Mouse (Mus musculus) bone marrow, adult 2 months (tissue): ENCODE measurements around the gene Etv6. TPM values are rescaled to one million over a fixed set of nuclear protein-coding genes. Genes with fewer than 3 reads are reported as not detected.
A peak's percentile ranks its signal among the peaks of the same experiment; 100 is the strongest.

Source experiments
- H3K27ac ChIP-seq: fragments of 200-500 bp; 2 replicates; pipeline ENCODE4 v1.5.1; 2012; ENCODE audit warnings: low read depth, mild to moderate bottlenecking, control low read depth, inconsistent platforms, low read length; ENCODE audit not compliant: control insufficient read depth, poor library complexity, insufficient read depth
- H3K4me1 ChIP-seq: fragments of 200-500 bp; 2 replicates; pipeline ENCODE4 v1.6.1; 2011; ENCODE audit warnings: low read length; ENCODE audit not compliant: control insufficient read depth, insufficient read depth
- H3K4me3 ChIP-seq: fragments of 200-500 bp; replicated peaks from 2 replicates; pipeline ENCODE3; 2011; ENCODE audit warnings: mild to moderate bottlenecking, low read depth, low read length, control low read depth; ENCODE audit not compliant: control insufficient read depth
- CTCF ChIP-seq: fragments of 200-500 bp; IDR thresholded peaks from 2 replicates; pipeline ENCODE4 v1.5.1; 2011; ENCODE audit warnings: low read length, control low read depth; ENCODE audit not compliant: control insufficient read depth, insufficient read depth
- POLR2A ChIP-seq: fragments of 200-500 bp; IDR thresholded peaks from 2 replicates; pipeline ENCODE4 v1.6.1; 2011; ENCODE audit warnings: low read depth, mild to moderate bottlenecking, control low read depth, low read length, borderline replicate concordance; ENCODE audit not compliant: control insufficient read depth
- WGBS: fragments of 180-500 bp; shearing (Covaris S2); methylation state at CpG from one replicate; pipeline ENCODE4 v1.1.7; 2018; 5-methylcytosine and 5-hydroxymethylcytosine counted together
- polyA plus RNA-seq: library from polyadenylated mRNA; stranded (reverse); fragments of >200 nt; gene quantifications from 2 replicates; pipeline ENCODE4 v1.2.4, GENCODE M21; 2011; ENCODE audit warnings: low replicate concordance; ENCODE audit not compliant: missing spikeins, insufficient read depth, insufficient read length

The Etv6 gene
- polyA plus RNA-seq, 1 experiment, result 10.9 TPM

DNA sequence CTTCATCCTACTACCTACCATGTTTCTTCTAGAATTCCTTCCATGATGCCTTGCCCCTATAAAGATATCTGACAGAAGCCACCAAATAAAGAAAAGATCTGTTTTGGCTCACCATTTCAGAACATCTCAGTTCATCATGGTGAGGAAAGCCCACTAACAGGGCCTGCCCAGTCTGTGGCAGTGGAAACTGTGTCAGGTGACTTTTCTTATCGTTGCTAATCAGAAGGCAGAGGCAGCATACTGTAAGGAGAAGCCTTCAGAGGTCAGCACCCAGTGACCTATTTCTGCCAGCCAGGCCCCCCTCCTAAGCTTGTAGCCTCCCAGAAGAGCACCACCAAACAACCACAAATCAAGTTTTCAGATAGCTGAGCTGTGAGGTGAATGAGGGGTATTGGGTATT is 135.7 kb downstream of the Etv6 start:
- peak overlapping the region; percentile 47 for H3K27ac ChIP-seq
- H3K4me1 ChIP-seq, result peaks cover 5% of the 10 kb centered on the region
- TF ChIP-seq POLR2A, result no peak
- no peak for TF ChIP-seq CTCF
- no peak overlapping the region for H3K4me3 ChIP-seq
- WGBS, result 5% methylated on average over 1 of the region's 1 CpGs

DNA sequence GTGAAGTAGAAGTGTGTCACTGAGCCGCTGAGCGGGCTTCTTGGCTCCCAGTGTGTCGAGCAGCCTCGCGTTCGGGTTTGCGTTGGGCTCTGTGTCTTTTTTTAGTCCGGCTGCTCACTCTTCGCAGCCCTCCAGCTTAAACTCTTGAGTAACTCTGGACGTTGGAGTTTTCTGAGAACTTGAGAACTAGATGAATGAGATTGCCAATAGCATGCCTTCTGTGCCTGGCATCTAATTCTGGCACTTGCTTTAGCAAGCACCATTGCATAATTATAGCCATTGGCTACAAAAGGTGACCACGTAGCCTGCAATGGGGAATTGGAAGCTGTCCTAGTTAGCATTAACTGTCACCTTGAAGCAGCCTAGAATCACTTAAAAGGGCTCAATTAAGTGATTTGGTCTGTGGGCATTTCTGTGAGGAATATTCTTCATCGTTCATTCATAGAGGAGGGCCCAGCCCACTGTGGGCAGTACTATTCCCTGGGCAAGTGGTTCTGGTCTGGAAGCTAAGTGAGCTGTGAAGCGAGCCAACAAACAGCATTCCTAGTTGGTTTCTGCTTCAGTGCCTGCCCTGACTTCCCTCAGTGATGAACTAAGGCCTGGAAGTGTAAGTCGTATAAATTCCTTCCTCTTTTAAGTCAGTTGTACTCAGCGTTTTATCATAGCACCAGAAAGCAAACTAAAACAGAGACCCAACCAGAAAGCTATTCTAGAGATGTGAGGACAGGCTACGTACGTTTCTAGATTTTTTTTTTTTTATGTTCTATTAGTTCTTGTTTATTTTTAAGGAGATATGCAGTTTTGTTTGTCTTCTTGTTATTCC is 136.6 kb downstream of the Etv6 start:
- no peak overlapping the region for H3K4me3 ChIP-seq
- peak overlapping the region; percentile 16 for H3K27ac ChIP-seq
- 33% methylated on average over 17 of the region's 17 CpGs for WGBS
- peaks cover 5% of the 10 kb centered on the region for H3K4me1 ChIP-seq
- TF ChIP-seq CTCF (no peak), POLR2A (no peak)

DNA sequence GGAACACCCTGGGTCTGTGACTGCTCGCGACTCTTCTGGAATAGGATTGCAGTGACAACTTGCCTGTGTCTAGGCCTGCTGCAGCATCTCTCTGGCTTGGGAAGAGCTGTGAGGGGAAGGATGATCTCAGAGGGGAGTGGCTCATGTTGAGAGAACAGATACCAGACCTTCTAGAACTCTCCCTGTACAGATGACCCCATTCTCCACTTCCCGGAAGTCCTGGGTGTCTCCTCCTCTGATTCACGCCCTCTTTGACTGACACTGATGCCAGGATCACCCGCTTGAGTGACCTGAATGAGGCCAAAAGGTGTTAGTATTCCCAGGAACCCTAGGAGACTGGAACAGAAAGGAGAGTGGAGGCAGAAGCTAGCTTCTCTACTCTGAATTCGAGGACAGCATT is 137.9 kb downstream of the Etv6 start:
- Histone ChIP-seq H3K4me3 (no peak overlapping the region), H3K27ac (no peak overlapping the region), H3K4me1 (peaks cover 5% of the 10 kb centered on the region)
- 57% methylated on average over 6 of the region's 6 CpGs for WGBS
- TF ChIP-seq POLR2A (no peak), CTCF (no peak)

DNA sequence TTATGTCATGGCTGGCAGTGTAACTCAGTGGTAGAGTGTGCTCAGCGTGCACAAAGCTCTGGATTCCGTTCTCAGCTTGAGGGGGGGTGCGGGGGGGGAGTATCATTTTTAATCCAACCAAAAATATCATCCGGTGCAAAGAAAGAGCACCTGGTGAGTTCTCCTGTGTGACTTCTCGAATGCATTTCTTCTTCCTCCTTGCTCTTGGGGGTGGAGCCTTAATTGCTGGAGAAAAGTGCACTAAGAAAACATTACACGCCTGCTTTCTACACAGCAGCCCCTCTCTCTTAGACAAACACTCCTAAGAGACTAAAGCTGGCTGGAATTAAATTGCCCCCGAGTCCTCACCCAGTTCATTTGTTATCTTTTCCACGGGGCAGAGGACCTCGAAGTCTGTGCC is 139.6 kb downstream of the Etv6 start:
- WGBS, result 16% methylated on average over 9 of the region's 9 CpGs

DNA sequence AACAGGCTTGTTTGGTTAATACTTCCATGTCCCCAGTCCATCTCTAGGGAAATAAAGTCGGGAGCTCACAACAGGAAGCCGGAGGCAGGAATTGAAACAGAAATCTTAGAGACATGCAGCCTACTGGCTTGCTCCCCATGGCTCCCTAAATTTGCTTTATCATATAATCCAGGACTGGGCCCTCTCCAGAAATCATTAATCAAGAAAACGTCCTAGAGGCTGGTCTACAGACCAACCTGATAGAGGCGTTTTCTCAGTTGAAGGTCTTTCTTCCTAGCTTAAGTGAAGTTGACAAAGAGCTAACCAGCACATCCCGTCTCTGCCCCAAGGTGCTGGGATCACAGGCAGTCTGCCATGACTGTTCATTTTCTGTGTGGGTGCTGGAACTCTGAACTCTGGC is 141.7 kb downstream of the Etv6 start:
- no peak for TF ChIP-seq CTCF
- no peak for TF ChIP-seq POLR2A
- WGBS, result 62% methylated on average over 5 of the region's 5 CpGs
- Histone ChIP-seq H3K4me3 (no peak overlapping the region), H3K4me1 (no peaks in the 10 kb centered on the region; the same call in 1 of the 2 replicates), H3K27ac (no peak overlapping the region)

More for the DNA sequence above, 139.6 kb downstream of the Etv6 start:
- peaks cover 5% of the 10 kb centered on the region for H3K4me1 ChIP-seq
- H3K27ac ChIP-seq, result no peak overlapping the region
- H3K4me3 ChIP-seq, result no peak overlapping the region
- TF ChIP-seq CTCF, result no peak
- TF ChIP-seq POLR2A, result no peak

DNA sequence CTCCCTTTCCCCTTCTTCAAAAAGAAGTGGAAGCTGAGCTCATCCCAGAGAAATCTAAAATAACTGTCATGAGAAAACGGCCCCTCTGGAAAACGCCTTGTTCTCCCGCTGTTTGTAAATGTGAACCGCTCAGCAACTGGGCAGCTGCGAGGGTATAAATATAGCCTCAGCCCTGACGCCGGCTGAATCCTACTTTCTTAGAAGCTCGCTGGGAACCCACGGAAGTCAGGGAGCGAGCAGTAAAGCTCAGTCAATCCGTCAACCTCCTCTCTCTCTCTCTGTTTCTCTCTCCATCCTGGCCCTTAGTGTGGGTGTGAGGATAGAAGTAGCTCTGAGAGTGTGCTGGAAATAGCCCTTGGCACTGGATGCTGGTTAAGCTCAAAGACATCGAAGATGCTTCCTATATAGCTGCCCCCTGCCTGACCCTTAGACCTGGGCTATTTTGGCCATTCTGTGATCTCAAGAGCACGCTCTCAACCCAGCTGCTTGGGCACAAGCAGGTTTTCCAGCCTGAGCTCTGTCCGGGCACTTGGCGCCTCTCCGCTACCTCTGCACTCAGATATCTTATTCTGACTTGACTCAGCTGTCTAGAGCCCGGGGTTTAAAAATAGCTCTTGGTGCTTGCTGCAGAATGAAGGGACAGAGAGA is 146.9 kb downstream of the Etv6 start:
- WGBS, result 70% methylated on average over 17 of the region's 17 CpGs
- Histone ChIP-seq H3K4me3 (no peak overlapping the region), H3K27ac (no peak overlapping the region; the same call in 1 of the 2 replicates), H3K4me1 (peaks cover 5% of the 10 kb centered on the region; the same call in 1 of the 2 replicates)
- TF ChIP-seq POLR2A (no peak), CTCF (no peak)

DNA sequence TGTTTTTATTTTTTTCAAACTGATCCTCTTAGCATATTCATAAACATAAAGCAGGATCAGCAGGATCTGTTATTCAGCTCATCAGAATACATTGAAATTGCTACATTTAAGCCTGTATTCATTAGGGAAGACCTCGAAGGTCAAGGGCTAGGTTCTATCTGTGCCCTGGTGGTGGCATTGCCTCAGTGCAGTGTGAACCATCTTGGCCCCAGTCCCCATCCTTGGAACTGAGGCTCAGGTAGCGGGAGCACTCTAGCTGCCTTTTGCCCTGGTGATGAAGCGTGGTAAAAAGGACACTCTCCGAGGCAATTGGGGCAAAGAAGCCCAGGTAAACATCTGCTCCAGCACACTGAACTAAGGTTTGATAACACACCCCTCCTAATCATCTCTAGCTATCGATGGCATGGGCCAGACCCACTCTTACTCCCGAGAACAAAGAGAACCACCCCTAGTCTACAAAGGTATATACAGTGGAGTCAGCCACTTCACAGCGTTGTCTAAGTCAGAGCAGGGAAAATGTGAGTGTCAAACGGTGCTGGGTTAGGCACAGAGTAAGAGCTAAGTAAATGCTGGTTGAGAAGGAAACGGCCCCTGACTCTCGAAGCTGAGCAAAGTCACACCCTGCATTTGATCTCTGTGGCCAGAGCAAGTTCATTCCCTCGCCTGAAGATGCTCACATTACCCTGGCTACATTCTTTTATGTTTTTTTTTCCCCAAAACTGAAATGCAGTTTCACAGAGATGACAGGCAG is 148.3 kb downstream of the Etv6 start:
- WGBS, result 52% methylated on average over 11 of the region's 11 CpGs
- Histone ChIP-seq H3K4me1 (peaks cover 8% of the 10 kb centered on the region; the same call in 1 of the 2 replicates), H3K27ac (no peak overlapping the region), H3K4me3 (no peak overlapping the region)
- TF ChIP-seq CTCF (no peak), POLR2A (no peak)

DNA sequence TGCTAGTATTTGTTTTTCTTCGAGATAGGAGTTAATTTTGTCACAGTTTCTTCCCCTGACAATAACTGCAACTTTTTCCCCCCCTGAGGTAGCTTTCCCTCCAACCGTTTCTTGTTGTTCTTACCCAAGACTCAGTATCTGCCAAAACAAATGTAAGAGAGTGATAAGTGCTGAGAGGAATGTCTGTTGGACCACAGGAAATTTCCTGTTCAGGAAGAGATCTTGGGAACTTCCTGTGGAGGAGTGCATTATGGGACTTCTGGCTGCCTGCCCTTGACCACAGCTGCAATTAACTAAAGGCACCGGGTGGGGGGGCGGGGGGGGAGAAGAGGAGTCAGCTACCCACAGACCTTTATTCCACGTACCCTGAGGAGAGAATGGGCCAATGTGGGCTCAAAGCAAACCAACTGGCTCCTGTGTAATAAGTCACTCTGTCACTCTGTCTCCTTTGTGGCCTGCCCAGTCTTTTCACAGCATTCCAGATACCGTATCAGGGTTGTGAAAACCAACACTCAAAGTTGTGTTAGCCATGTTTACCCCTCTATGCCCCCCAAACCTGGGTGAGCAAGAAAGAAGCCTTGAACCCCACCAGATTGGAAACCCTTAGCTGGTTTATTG is 150.9 kb downstream of the Etv6 start:
- WGBS, result 3% methylated on average over 6 of the region's 6 CpGs
- peaks cover 14% of the 10 kb centered on the region for H3K4me1 ChIP-seq
- no peak overlapping the region for H3K4me3 ChIP-seq
- TF ChIP-seq CTCF, result no peak
- no peak for TF ChIP-seq POLR2A
- peak overlapping the region; percentile 70; the same call in 1 of the 2 replicates for H3K27ac ChIP-seq
